Comparison of ENCODE assay signal across 9 mouse cellular contexts in the genomic region with DNA sequence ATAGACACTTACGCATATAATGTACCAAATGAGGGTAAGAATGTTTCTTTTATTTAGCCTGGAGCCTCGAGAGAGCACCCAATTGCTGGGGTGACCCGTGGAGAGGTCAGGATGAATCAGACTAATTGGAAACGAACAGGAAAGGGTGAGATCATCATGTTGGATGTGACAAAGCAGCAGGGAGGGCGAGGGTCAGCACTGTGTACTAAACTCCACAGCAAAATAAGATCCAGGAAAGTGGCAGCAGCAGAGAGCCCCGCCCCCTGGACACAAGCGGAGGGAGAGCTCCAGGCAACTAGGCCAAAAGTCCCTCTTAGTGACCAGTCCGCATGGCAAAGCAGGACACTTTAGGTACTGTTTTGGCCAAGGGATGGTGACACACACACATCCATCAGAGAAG. TPM values are rescaled to one million over a fixed set of nuclear protein-coding genes. Genes with fewer than 3 reads are reported as not detected.
DNase-seq lines count a peak whose midpoint lies in the region; ATAC-seq lines count a peak whose summit lies in the region.
"Had no signal": no experiment of that assay in that cellular context is flagged by ENCODE, and none has a peak within 500 bp of the region (broad histone marks: within the 10 kb centered on the region; RNA-seq: fewer than 3 reads in every experiment).

No protein-coding gene starts in this region.

- H3K4me1 ChIP-seq in heart, embryonic 11.5 days (ENCODE audit: control insufficient read depth, insufficient read depth, low read length), result peaks cover 28% of the 10 kb centered on the region

- no peaks in the 10 kb centered on the region for H3K27me3 ChIP-seq in heart, embryonic 11.5 days (ENCODE audit: control insufficient read depth, insufficient read depth, low read length)

- no peak overlapping the region for H3K27ac ChIP-seq in heart, embryonic 11.5 days (ENCODE audit: low read depth, low read length)

- no peak for ATAC-seq in heart, embryonic 11.5 days (replicated peaks; ENCODE audit: insufficient number of reproducible peaks, low FRiP score, low TSS enrichment)
- ATAC-seq in monocyte, adult 5-6 weeks (replicated peaks; ENCODE audit: insufficient number of reproducible peaks, low FRiP score, low TSS enrichment, poor library complexity, severe bottlenecking), result no peak
- ATAC-seq: forebrain, embryonic 16.5 days had no signal

- no peak overlapping the region for H3K4me3 ChIP-seq in heart, embryonic 11.5 days (ENCODE audit: low read depth, low read length)

- H3K9ac ChIP-seq in heart, embryonic 11.5 days (ENCODE audit: low read depth, low read length), result no peak overlapping the region

- peak; percentile 76 to 88 for DNase-seq in heart, adult 18-20 months
- peak; percentile 71 for DNase-seq in Muller cell, postnatal 12 days (ENCODE audit: inconsistent ontology term)
- DNase-seq in heart, adult 9 months (ENCODE audit: low spot score in 2 of 2), result peak; percentile 84
- DNase-seq in lung, postnatal 10 days, result peak; percentile 88
- no peak for DNase-seq in cerebellum, adult 11 months
- DNase-seq in frontal cortex, adult 2 months (ENCODE audit: extremely low spot score in 1 of 2, low spot score in 1 of 2), result no peak

- 58% methylated on average over 8 of the region's 8 CpGs for WGBS in heart, embryonic 11.5 days (ENCODE audit: insufficient replicate concordance)

- H3K36me3 ChIP-seq in heart, embryonic 11.5 days (ENCODE audit: control insufficient read depth, insufficient read depth, low read length), result no peaks in the 10 kb centered on the region

- H3K4me2 ChIP-seq in heart, embryonic 11.5 days, result no peak overlapping the region

- no peaks in the 10 kb centered on the region for H3K9me3 ChIP-seq in heart, embryonic 11.5 days (replicated peaks; ENCODE audit: control insufficient read depth, low read length)

RNA-seq across cellular contexts. Expression of gene Sik1, which starts 18.4 kb away (rescaled TPM):
- total RNA-seq in heart, adult 18-20 months (2021), result 10 to 100 TPM; 50.5 to 54.1 TPM
- polyA plus RNA-seq in heart, embryonic 11.5 days (2014; fragmentation: Nextera tagmentation; extraction: Ambion mirVana), result 21.7 and 24.3 TPM in 2 replicates
- total RNA-seq in monocyte, adult 5-6 weeks (2017), result 146 to 224 TPM (median 193 TPM) in 3 replicates
- polyA plus RNA-seq in frontal cortex, adult 2 months (2012; rRNA removed), result 14.1 and 18.7 TPM in 2 replicates

Comparison
In these comparisons a context has a peak if more than half of its experiments do, and no peak if none do; other contexts are left out.
1. DNase-seq: peak in heart, adult 18-20 months (2 of 2), Muller cell, postnatal 12 days (single experiment), heart, adult 9 months (2 of 2) and lung, postnatal 10 days (single experiment); none in cerebellum, adult 11 months (single experiment) and frontal cortex, adult 2 months (0 of 2).